Comparison of ENCODE assay signal across 16 mouse cellular contexts in genomic region chr1:190375160-190375880, GRCm38 (mm10).
A peak's percentile ranks its signal among the peaks of the same experiment; 100 is the strongest.
DNase-seq lines count a peak whose midpoint lies in the region; ATAC-seq lines count a peak whose summit lies in the region.
"Had no signal": no experiment of that assay in that cellular context is flagged by ENCODE, and none has a peak within 500 bp of the region (broad histone marks: within the 10 kb centered on the region; RNA-seq: fewer than 3 reads in every experiment).

No protein-coding gene starts in this region.

- H3K27me3 ChIP-seq in forebrain, embryonic 10.5 days (ENCODE audit: poor library complexity, severe bottlenecking), result peaks cover 15% of the 10 kb centered on the region
- H3K27me3 ChIP-seq in hindbrain, embryonic 13.5 days, result peaks cover 4% of the 10 kb centered on the region; the same call in 1 of the 2 replicates
- no peaks in the 10 kb centered on the region for H3K27me3 ChIP-seq in midbrain, embryonic 16.5 days (ENCODE audit: control insufficient read depth, insufficient read depth, low read depth, low read length)

- H3K4me2 ChIP-seq in hindbrain, embryonic 13.5 days, result peak overlapping the region; percentile 11; the same call in 1 of the 2 replicates
- H3K4me2 ChIP-seq in midbrain, embryonic 16.5 days (ENCODE audit: low read length), result peak overlapping the region; percentile 35; the same call in 1 of the 2 replicates
- H3K4me2 ChIP-seq: heart, embryonic 11.5 days; limb, embryonic 15.5 days had no signal

- H3K27ac ChIP-seq in forebrain, embryonic 10.5 days, result peak overlapping the region; percentile 53
- H3K27ac ChIP-seq in hindbrain, embryonic 13.5 days, result no peak overlapping the region
- peak overlapping the region; percentile 30; the same call in 1 of the 2 replicates for H3K27ac ChIP-seq in midbrain, embryonic 16.5 days (ENCODE audit: low read length)
- H3K27ac ChIP-seq: gastrocnemius, adult 2 months; left cerebral cortex, adult 2 months; limb, embryonic 15.5 days had no signal

- no peak overlapping the region for H3K9ac ChIP-seq in hindbrain, embryonic 13.5 days
- H3K9ac ChIP-seq in midbrain, embryonic 16.5 days (ENCODE audit: low read depth, low read length), result peak overlapping the region; percentile 12; the same call in 1 of the 2 replicates
- H3K9ac ChIP-seq: limb, embryonic 15.5 days had no signal

- no peaks in the 10 kb centered on the region for H3K36me3 ChIP-seq in forebrain, embryonic 10.5 days (replicated peaks)
- no peaks in the 10 kb centered on the region for H3K36me3 ChIP-seq in hindbrain, embryonic 13.5 days
- H3K36me3 ChIP-seq in midbrain, embryonic 16.5 days (ENCODE audit: control insufficient read depth, insufficient read depth, low read length), result no peaks in the 10 kb centered on the region
- H3K36me3 ChIP-seq: limb, embryonic 15.5 days had no signal

- H3K4me1 ChIP-seq in forebrain, embryonic 10.5 days, result peaks cover 30% of the 10 kb centered on the region
- peaks cover 22% of the 10 kb centered on the region for H3K4me1 ChIP-seq in hindbrain, embryonic 13.5 days (replicated peaks)
- H3K4me1 ChIP-seq in midbrain, embryonic 16.5 days (ENCODE audit: control insufficient read depth, insufficient read depth, low read length), result peaks cover 9% of the 10 kb centered on the region; the same call in 1 of the 2 replicates
- H3K4me1 ChIP-seq: limb, embryonic 15.5 days had no signal

- ATAC-seq in hindbrain, embryonic 13.5 days (ENCODE audit: low FRiP score), result no peak
- peak; percentile 56; the same call in 1 of the 2 replicates for ATAC-seq in midbrain, embryonic 16.5 days
- ATAC-seq in megakaryocyte progenitor cell, adult 5-6 weeks (replicated peaks; ENCODE audit: poor library complexity), result no peak

- no peak overlapping the region for H3K4me3 ChIP-seq in forebrain, embryonic 10.5 days
- no peak overlapping the region for H3K4me3 ChIP-seq in hindbrain, embryonic 13.5 days
- H3K4me3 ChIP-seq in midbrain, embryonic 16.5 days (ENCODE audit: low read depth, low read length), result 0 out of 2 replicates have a peak overlapping the region, but pooled peaks have one; percentile 2
- H3K4me3 ChIP-seq: gastrocnemius, adult 2 months; left cerebral cortex, adult 2 months; limb, embryonic 15.5 days had no signal

- DNase-seq in brain, embryonic 18.5 days (ENCODE audit: low read depth, low spot score), result peak; percentile 20
- peak; percentile 32 for DNase-seq in forebrain, embryonic 10.5 days (ENCODE audit: extremely low spot score, low spot score)
- no peak for DNase-seq in frontal cortex, postnatal 10 days (ENCODE audit: low spot score in 2 of 2)
- DNase-seq in kidney, adult 18-20 months, result no peak
- DNase-seq in frontal cortex, postnatal 36 days (ENCODE audit: low spot score in 2 of 2), result no peak
- DNase-seq: cerebellum, postnatal 14 days; gastrocnemius, adult 2 months; kidney, postnatal 10 days; lung, postnatal 10 days; spleen, adult 18-20 months had no signal

- 53% methylated on average over 22 of the region's 22 CpGs for WGBS in forebrain, embryonic 10.5 days
- 22% methylated on average over 22 of the region's 22 CpGs for WGBS in hindbrain, embryonic 13.5 days
- 12% methylated on average over 22 of the region's 22 CpGs for WGBS in midbrain, embryonic 16.5 days

- H3K9me3 ChIP-seq in forebrain, embryonic 10.5 days, result no peaks in the 10 kb centered on the region
- H3K9me3 ChIP-seq in hindbrain, embryonic 13.5 days, result no peaks in the 10 kb centered on the region
- H3K9me3 ChIP-seq in midbrain, embryonic 16.5 days (replicated peaks; ENCODE audit: control insufficient read depth, low read length, poor library complexity, severe bottlenecking), result no peaks in the 10 kb centered on the region
- H3K9me3 ChIP-seq: limb, embryonic 15.5 days had no signal

Comparison
In these comparisons a context has a peak if more than half of its experiments do, and no peak if none do; other contexts are left out.
1. DNase-seq: peak in brain, embryonic 18.5 days (single experiment) and forebrain, embryonic 10.5 days (single experiment); none in frontal cortex, postnatal 10 days (0 of 2), kidney, adult 18-20 months (single experiment) and frontal cortex, postnatal 36 days (0 of 2).